Mouse (Mus musculus) midbrain, embryonic 11.5 days (tissue): ENCODE data around the gene Ttc36. TPM values are rescaled to one million over a fixed set of nuclear protein-coding genes. Genes with fewer than 3 reads are reported as not detected.

ENCODE experiments used
- ATAC-seq: fragments of 200-750 bp; cut with Nextera tagmentation; 2 replicates; pipeline ENCODE4 v1.8.0; 2017; ENCODE audit warnings: moderate TSS enrichment, moderate library complexity; ENCODE audit not compliant: low FRiP score
- DNase-seq: peaks from one replicate; pipeline ENCODE4 v3.0.0; 2015; ENCODE audit warnings: low spot score; ENCODE audit errors: missing footprints
- H3K27ac ChIP-seq: fragments of 300-500 bp; sonication (generic); 2 replicates; pipeline ENCODE4 v1.5.1; 2014; ENCODE audit warnings: low read depth, low read length
- H3K27me3 ChIP-seq: fragments of 300-500 bp; sonication (generic); 2 replicates; pipeline ENCODE4 v1.6.1; 2014; ENCODE audit warnings: mild to moderate bottlenecking, low read length, moderate library complexity, mixed read lengths; ENCODE audit not compliant: control insufficient read depth, insufficient read depth
- H3K36me3 ChIP-seq: fragments of 300-500 bp; sonication (generic); 2 replicates; pipeline ENCODE4 v1.6.1; 2014; ENCODE audit warnings: mild to moderate bottlenecking, low read length, moderate library complexity, mixed read lengths; ENCODE audit not compliant: control insufficient read depth, insufficient read depth
- H3K4me1 ChIP-seq: fragments of 300-500 bp; sonication (generic); 2 replicates; pipeline ENCODE4 v1.6.1; 2014; ENCODE audit warnings: low read length; ENCODE audit not compliant: control insufficient read depth, insufficient read depth
- H3K4me2 ChIP-seq: fragments of 300-500 bp; sonication (generic); 2 replicates; pipeline ENCODE4 v1.6.1; 2014; ENCODE audit warnings: mild to moderate bottlenecking, moderate library complexity
- H3K4me3 ChIP-seq: fragments of 300-500 bp; sonication (generic); 2 replicates; pipeline ENCODE4 v1.5.1; 2014; ENCODE audit warnings: low read depth, low read length
- H3K9ac ChIP-seq: fragments of 300-500 bp; sonication (generic); 2 replicates; pipeline ENCODE4 v1.6.1; 2014; ENCODE audit warnings: low read length
- H3K9me3 ChIP-seq: fragments of 300-500 bp; sonication (generic); 2 replicates; pipeline ENCODE4 v1.6.1; 2016; ENCODE audit warnings: low read length; ENCODE audit not compliant: control insufficient read depth
- WGBS: fragments of 180-500 bp; shearing (Covaris S2); extraction: QIAGEN DNeasy Blood & Tissue Kit; methylation state at CpG from one replicate; pipeline ENCODE4 v1.1.7; 2014; 5-methylcytosine and 5-hydroxymethylcytosine counted together
- polyA plus RNA-seq: library from polyadenylated mRNA; unstranded; fragments of >200 nt; fragmentation: Nextera tagmentation; extraction: Ambion mirVana; gene quantifications from 2 replicates; pipeline ENCODE4 v1.2.1, GENCODE M21; 2014

The Ttc36 gene
- polyA plus RNA-seq, result not detected in 2 replicates

- peaks cover 9% of the 10 kb centered on the region for H3K27me3 ChIP-seq
- DNase-seq (no peak), ATAC-seq (no peak)
- H3K4me2 ChIP-seq, result no peak within 1 kb of the TSS
- H3K9me3 ChIP-seq, result no peaks in the 10 kb centered on the region
- H3K4me1 ChIP-seq, result peaks cover 10% of the 10 kb centered on the region
- peaks cover 15% of the 10 kb centered on the region for H3K36me3 ChIP-seq
- H3K4me3 ChIP-seq, result no peak within 1 kb of the TSS
- H3K27ac ChIP-seq, result no peak within 1 kb of the TSS
- H3K9ac ChIP-seq, result no peak within 1 kb of the TSS
- WGBS, result 71% methylated on average over 4 of the region's 4 CpGs
These were observed at the start of gene Ttc36 for GRCm38 (mm10) chr9:44802808-44803450. Ttc36 (minus strand) TSS chr9:44803072.

- Histone ChIP-seq H3K9ac (no peak overlapping the region), H3K27ac (no peak overlapping the region), H3K4me3 (no peak overlapping the region), H3K4me2 (no peak overlapping the region), H3K9me3 (no peaks in the 10 kb centered on the region), H3K4me1 (peaks cover 3% of the 10 kb centered on the region; the same call in 1 of the 2 replicates), H3K27me3 (no peaks in the 10 kb centered on the region), H3K36me3 (peaks cover 30% of the 10 kb centered on the region)
- DNase-seq, result no peak
- no peak for ATAC-seq
- 92% methylated on average over 6 of the region's 6 CpGs for WGBS
These were observed 44.6 kb upstream of the Ttc36 start for GRCm38 (mm10) chr9:44847446-44847845.

- DNase-seq (no peak), ATAC-seq (no peak)
These were observed 38.4 kb upstream of the Ttc36 start for GRCm38 (mm10) chr9:44841241-44841640.

GRCm38 (mm10) chr9:44836439-44836838 is 33.6 kb upstream of the Ttc36 start:
- Histone ChIP-seq H3K4me1 (no peaks in the 10 kb centered on the region), H3K36me3 (peaks cover 38% of the 10 kb centered on the region), H3K27ac (no peak overlapping the region), H3K4me3 (no peak overlapping the region), H3K9me3 (no peaks in the 10 kb centered on the region), H3K27me3 (no peaks in the 10 kb centered on the region), H3K9ac (no peak overlapping the region), H3K4me2 (no peak overlapping the region)
- ATAC-seq, result no peak
- DNase-seq, result peak; percentile 94
- WGBS, result 59% methylated on average over 7 of the region's 7 CpGs

More at GRCm38 (mm10) chr9:44841241-44841640, 38.4 kb upstream of the Ttc36 start:
- WGBS, result 90% methylated on average over 10 of the region's 10 CpGs
- H3K9me3 ChIP-seq, result no peaks in the 10 kb centered on the region
- H3K4me3 ChIP-seq, result no peak overlapping the region
- no peak overlapping the region for H3K9ac ChIP-seq
- no peak overlapping the region for H3K4me2 ChIP-seq
- no peaks in the 10 kb centered on the region for H3K4me1 ChIP-seq
- no peak overlapping the region for H3K27ac ChIP-seq
- no peaks in the 10 kb centered on the region for H3K27me3 ChIP-seq
- H3K36me3 ChIP-seq, result peaks cover 34% of the 10 kb centered on the region

DNA sequence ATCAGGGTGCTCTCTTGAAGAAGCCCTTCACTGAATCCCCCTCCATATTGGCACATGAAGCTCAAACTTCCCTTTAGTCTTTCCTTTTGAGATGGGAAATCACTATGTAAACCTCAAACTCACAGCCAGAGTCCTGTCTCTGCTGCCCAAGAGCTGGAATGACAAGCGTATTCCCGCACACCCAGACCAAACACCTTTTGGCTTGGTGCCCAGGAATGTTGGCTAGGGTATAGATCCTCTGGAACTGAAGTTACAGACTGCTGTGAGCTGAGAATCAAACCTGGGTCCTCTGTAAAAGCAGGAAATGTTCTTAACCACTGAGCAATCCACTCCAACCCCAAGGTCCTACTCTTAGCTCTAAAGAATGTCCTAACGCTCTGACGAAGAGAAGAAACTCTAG is 29.5 kb upstream of the Ttc36 start:
- 96% methylated on average over 4 of the region's 4 CpGs for WGBS
- no peak for DNase-seq

DNA sequence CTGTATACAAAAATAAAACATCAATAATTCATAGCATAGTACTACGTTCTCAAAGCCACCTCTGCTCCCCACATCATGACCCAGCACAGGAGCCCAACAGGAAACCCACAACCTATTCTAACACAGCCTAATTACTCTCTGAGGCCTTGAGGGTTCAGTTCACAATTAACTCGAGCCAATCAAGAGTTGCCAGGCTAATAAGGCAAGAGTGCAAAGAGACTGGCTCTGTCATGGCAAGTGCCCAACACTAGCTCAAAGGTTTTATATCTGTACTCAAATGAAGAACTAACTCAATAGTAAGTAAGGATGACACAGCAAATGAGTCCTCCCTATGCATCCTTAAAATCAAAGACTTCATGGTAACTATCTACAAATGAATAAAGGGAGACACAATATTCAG is 27.6 kb upstream of the Ttc36 start:
- no peak for ATAC-seq
- Histone ChIP-seq H3K9me3 (no peaks in the 10 kb centered on the region), H3K27ac (no peak overlapping the region), H3K9ac (no peak overlapping the region), H3K4me1 (no peaks in the 10 kb centered on the region), H3K27me3 (no peaks in the 10 kb centered on the region), H3K4me2 (no peak overlapping the region), H3K36me3 (peaks cover 55% of the 10 kb centered on the region), H3K4me3 (no peak overlapping the region)
- DNase-seq, result no peak
- 94% methylated on average over 2 of the region's 2 CpGs for WGBS

More for the DNA sequence above, 29.5 kb upstream of the Ttc36 start:
- peaks cover 48% of the 10 kb centered on the region for H3K36me3 ChIP-seq
- H3K9ac ChIP-seq, result no peak overlapping the region
- H3K27me3 ChIP-seq, result no peaks in the 10 kb centered on the region
- no peak overlapping the region for H3K27ac ChIP-seq
- no peak overlapping the region for H3K4me3 ChIP-seq
- no peak for ATAC-seq
- H3K4me2 ChIP-seq, result no peak overlapping the region
- no peaks in the 10 kb centered on the region for H3K4me1 ChIP-seq
- H3K9me3 ChIP-seq, result no peaks in the 10 kb centered on the region

GRCm38 (mm10) chr9:44828944-44829343 is 26.1 kb upstream of the Ttc36 start:
- Histone ChIP-seq H3K4me3 (no peak overlapping the region), H3K36me3 (peaks cover 50% of the 10 kb centered on the region), H3K9me3 (no peaks in the 10 kb centered on the region), H3K4me1 (no peaks in the 10 kb centered on the region), H3K9ac (no peak overlapping the region), H3K27ac (no peak overlapping the region), H3K4me2 (no peak overlapping the region), H3K27me3 (no peaks in the 10 kb centered on the region)
- DNase-seq (no peak), ATAC-seq (no peak)
- 95% methylated on average over 11 of the region's 11 CpGs for WGBS

DNA sequence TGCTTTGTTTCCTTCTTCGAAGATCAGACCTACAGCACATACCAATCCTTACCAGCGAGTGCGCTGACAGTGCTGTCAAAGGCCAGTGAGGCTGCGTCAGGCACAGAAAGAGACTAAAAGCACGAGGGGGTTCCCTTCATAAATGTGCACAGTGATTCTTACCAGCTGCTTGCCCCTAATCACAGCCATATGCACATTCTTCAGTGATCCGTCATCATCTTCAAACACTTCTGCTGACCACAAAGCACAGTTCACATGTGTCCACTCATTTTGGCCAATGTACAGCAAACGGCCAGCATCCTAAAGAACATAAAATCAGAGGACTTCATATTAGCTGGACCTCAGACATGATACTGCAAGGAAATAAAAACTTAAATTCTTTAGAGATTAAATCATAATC is 23.8 kb upstream of the Ttc36 start:
- H3K36me3 ChIP-seq, result peaks cover 56% of the 10 kb centered on the region
- DNase-seq (no peak), ATAC-seq (no peak)
- H3K4me1 ChIP-seq, result no peaks in the 10 kb centered on the region
- H3K4me2 ChIP-seq, result no peak overlapping the region
- no peak overlapping the region for H3K27ac ChIP-seq
- no peaks in the 10 kb centered on the region for H3K27me3 ChIP-seq
- 89% methylated on average over 7 of the region's 7 CpGs for WGBS
- no peak overlapping the region for H3K4me3 ChIP-seq
- H3K9me3 ChIP-seq, result no peaks in the 10 kb centered on the region
- no peak overlapping the region for H3K9ac ChIP-seq

DNA sequence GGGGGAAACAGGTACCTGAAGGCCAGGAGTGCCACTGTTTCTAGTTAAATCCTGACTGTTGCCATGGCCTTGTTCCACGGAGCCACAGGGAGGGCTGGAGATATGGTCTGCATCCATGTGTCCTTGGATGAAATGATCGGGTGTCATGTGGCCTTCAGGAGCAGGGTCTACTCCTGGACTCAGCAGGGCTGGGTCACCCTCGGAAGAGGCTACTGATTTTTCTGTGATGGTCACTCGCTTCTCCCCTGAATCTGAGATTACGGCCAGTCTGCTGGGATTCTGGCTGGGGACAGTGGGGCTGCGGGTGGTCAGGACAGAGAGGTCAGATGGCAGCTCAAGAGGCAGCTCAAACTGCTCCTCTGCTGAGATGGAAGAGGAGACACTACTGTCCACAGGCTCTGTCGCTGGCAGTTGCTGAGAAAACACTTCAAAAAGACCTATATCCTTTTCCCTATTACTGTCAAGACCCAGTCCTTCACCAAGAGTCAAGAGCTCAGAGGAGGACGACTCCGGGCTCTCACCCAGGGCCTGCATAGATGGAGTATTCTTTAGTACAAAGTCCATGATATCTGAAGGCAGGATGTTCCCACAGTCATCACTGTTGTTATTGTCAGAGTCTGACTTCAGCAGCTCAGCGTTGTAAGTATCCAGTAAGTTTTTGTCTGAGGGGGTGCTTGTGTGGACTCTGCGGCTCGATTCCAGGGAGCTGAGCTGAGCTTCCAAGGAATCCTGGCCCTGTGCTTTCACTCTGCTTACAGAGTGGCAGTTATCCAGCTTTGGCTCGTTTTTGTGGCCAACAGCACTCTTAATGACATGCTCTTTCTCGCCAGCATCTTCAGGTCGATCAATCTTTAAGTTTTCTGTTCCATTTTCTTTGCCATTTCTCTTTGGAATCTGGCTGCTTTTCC is 17.3 kb upstream of the Ttc36 start:
- H3K4me1 ChIP-seq, result no peaks in the 10 kb centered on the region
- H3K27ac ChIP-seq, result no peak overlapping the region
- WGBS, result 91% methylated on average over 15 of the region's 15 CpGs
- peaks cover 70% of the 10 kb centered on the region for H3K36me3 ChIP-seq
- H3K27me3 ChIP-seq, result no peaks in the 10 kb centered on the region
- ATAC-seq (no peak), DNase-seq (no peak)
- H3K9ac ChIP-seq, result no peak overlapping the region
- H3K9me3 ChIP-seq, result no peaks in the 10 kb centered on the region
- H3K4me3 ChIP-seq, result no peak overlapping the region
- H3K4me2 ChIP-seq, result no peak overlapping the region
